Mouse (Mus musculus) cerebellum, postnatal 14 days (tissue): ENCODE data around the gene Lypd4.
"Not testable (repeated sequence)": the region's sequence is repeated elsewhere in the genome, so short reads cannot be mapped to it uniquely, and the experiment has no call there.

Source experiments
- DNase-seq, 2 experiments: peaks; one replicate each; pipeline ENCODE4 v3.0.0; 2021; ENCODE audit warnings: mixed read lengths in 2 of 2

Lypd4 gene

GRCm38 (mm10) chr7:24887096-24887495 lies 17.4 kb upstream of the Lypd4 start:
- DNase-seq, result no peak

DNA sequence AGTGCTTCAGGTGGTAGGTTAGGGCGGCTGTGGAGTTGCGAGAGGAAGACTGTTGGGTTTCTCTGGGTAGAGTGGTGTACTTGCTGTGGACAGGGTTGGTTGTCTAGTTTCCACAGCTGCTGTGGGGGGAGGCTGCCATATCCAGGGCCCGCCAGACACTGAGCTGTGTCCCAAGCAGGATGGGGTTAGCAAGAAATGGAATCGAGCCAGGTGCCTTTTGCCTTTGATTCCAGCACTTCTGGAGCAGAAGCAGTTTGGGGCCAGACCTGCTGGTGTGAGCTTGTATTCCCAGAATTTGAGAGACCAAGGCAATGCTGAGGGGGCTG lies 16.5 kb upstream of the Lypd4 start:
- peak in 1 of 2 experiments; percentile 36 for DNase-seq

GRCm38 (mm10) chr7:24885468-24886307 lies 15.9 kb upstream of the Lypd4 start:
- DNase-seq, result no peak

DNA sequence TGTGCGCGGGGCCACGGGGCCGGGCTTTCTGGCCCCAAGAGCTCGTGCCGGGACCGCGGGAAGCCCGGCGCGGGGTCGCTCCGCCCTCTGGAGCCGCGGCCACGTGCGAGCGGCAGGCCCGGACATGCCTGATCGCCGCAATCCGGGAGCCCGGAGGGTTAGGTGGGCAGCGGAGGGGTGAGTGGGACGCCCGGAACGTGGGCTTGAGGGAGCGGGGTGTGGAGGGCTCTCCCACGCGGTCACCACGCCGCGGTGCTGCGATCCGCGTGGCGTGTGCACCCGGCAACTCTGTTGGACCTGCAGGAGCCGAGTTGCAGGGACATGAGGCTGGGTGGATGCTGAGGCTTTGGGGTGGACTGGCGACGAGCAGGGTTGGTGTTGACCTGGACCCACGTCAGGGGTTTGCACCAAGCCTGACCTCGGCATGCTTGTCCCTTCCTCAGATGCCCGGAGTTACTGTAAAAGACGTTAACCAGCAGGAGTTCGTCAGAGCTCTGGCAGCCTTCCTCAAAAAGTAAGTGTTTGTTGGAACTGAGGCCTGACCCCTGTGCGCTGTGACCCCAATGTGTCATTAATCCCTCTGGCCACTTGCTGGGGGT lies 15.1 kb upstream of the Lypd4 start:
- DNase-seq, result no peak

- peak; percentile 99 for DNase-seq
Measured at GRCm38 (mm10) chr7:24883896-24884692, 14.4 kb upstream of the Lypd4 start, which contains the start of gene Rps19. Gene Rps19, plus strand, starts transcription at chr7:24884371.

- DNase-seq, result no peak
Measured at GRCm38 (mm10) chr7:24882416-24883199, 12.9 kb upstream of the Lypd4 start.

- DNase-seq, result no peak
Measured at GRCm38 (mm10) chr7:24879620-24880019, 9.9 kb upstream of the Lypd4 start.

- DNase-seq, result no peak
Measured at GRCm38 (mm10) chr7:24877588-24877987, 7.8 kb upstream of the Lypd4 start.

- DNase-seq, result no peak
Measured at GRCm38 (mm10) chr7:24869080-24869479, 661 bp downstream of the Lypd4 start.

DNA sequence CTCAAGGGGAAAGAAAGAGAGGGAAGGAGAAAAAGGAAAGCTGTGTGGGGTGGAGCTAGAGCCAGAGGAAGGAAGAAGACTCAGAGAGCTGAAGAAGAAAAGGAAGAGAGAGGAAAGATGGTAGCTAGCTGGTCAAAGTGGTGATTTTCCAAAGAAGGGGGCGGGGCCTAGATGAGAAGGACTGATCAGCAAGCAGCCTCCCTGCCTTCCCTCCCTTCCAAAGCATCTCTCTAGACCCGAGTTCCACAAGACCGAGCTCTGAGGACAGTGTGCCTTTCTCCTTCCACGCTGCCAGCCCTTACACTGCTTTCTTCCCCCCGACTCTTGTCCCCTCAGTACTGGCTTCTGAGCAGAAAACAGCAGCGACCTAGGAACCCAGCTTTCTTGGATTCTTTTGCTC lies 5.6 kb downstream of the Lypd4 start:
- DNase-seq, result no peak

DNA sequence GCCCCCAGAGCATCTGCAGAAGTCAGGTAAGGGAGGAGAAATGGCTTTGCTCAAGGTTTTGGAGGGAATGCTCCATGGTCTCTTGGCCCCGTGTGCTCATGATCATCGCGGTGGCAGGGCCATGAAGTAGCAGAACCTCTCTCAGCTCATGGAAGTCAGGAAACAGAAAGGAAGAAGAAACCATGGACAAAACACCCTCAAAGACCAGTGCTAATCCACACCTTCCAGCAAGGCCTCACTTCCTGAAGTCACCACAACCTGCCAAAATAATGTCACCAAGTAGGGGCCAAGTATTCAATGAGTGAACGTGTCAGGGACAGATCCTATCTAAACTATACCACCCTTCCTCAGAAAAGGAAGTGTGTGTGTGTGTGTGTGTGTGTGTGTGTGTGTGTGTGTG lies 6.9 kb downstream of the Lypd4 start:
- no peak for DNase-seq

DNA sequence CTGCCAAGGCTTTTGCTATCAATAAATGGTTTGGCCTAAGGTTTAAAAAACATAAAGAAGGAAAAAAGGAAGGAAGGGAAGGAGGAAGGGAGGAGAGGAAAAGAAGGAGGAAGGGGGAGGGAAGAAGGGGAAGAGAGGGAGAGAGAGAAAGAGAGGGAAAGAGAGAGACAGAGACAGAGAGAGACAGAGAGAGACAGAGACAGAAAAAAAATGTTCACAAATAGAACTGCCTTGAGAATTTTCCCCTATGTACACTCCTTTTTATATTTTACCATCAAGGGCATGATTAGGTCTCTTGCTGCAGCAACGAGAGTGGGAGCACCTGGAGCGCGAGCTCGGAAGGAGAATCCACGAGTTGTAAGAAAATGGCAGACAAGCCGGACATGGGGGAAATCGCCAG lies 7.8 kb downstream of the Lypd4 start, which contains the start of gene Gm9844:
TSS of gene Gm9844 (plus strand) at position 301 of the 400 bp plus-strand sequence.
- DNase-seq, result no peak

DNA sequence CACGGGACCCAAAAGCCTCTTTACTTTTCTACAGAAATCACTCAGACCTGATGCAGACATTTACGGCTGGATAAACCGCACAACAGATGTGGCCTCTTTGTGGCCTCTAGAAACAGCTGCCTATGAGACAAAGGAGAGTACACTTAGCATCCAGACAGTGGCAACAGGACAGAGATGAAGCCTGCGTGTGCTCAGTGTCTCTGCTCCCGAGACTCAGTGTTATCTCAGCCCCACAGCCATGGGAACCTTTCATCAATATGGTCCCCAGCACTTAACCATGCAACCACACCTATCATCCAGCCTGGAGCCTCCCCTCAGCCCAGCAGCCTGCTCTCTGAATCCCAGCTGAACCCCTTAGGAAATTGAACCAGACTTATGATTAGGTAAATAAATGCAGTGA lies 10.5 kb downstream of the Lypd4 start:
- no peak for DNase-seq

- DNase-seq, result no peak
Measured at GRCm38 (mm10) chr7:24856460-24857120, 13.2 kb downstream of the Lypd4 start.

- DNase-seq, result no peak
Measured at GRCm38 (mm10) chr7:24853695-24854094, 16.0 kb downstream of the Lypd4 start.

DNA sequence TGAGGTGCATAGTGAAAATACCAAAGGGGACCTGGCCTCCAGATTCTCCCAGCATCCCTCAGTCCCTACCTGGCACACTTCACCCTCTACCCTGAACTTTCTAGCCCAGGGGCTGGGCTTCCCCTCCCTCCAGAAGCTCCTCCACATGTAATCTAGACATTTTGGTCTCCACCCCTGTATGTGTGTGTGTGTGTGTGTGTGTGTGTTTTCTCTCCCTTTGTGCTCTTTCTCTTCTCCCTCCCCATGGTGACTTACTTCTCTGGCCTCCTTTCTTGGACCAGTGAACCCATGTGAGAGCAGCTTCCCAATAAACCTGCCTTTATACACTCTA lies 16.5 kb downstream of the Lypd4 start:
- DNase-seq, result no peak

- no peak for DNase-seq
Measured at GRCm38 (mm10) chr7:24852557-24853232, 17.0 kb downstream of the Lypd4 start.

DNA sequence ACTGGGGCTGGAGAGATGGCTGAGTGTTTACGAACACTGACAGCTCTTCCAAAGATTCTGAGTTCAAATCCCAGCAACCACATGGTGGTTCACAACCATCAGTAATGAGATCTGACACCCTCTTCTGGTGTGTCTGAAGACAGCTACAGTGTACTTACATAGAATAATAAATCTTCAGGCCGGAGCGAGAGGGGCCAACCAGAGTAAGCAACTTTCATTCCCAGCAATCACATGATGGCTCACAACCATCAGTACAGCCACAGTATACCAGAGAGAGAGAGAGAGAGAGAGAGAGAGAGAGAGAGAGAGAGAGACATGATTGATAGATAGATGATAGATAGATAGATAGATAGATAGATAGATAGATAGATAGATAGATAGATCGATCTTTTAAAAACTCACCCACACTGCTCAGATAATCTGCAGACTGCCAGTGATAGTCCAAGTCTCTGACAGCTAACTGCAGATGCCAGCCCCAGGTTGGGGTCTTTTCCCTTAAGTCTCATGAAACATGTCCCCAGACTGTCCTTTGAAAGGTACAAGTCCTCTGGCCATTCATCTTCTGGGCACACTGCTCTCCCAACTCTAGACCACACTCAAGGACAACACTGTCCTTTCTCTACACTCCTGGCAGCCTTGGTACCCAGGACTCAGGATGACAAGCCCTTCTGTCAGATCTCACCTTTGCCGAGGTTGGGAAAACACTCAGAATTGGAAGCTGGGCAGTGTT lies 18.0 kb downstream of the Lypd4 start:
- no peak for DNase-seq

- no peak for DNase-seq
Measured at GRCm38 (mm10) chr7:24850899-24851303, 18.8 kb downstream of the Lypd4 start.

GRCm38 (mm10) chr7:24850162-24850561 lies 19.6 kb downstream of the Lypd4 start:
- DNase-seq, result no peak

- not testable (repeated sequence) for DNase-seq
Measured at GRCm38 (mm10) chr7:24846576-24846975, 23.2 kb downstream of the Lypd4 start.
